Mouse (Mus musculus) forebrain, embryonic 14.5 days (tissue): ENCODE results near the gene Pde6g. TPM values are rescaled to one million over a fixed set of nuclear protein-coding genes. Genes with fewer than 3 reads are reported as not detected.
A peak's percentile ranks its signal among the peaks of the same experiment; 100 is the strongest.

Experiments
- ATAC-seq: fragments of 200-750 bp; cut with Nextera tagmentation; 2 replicates; pipeline ENCODE4 v1.8.0; 2017; ENCODE audit warnings: mild to moderate bottlenecking, moderate library complexity
- DNase-seq: peaks from one replicate; pipeline ENCODE4 v3.0.0-alpha.2; 2015; ENCODE audit warnings: low spot score
- H3K27ac ChIP-seq: fragments of 300-500 bp; sonication (generic); 2 replicates; pipeline ENCODE4 v1.5.1; 2014; ENCODE audit warnings: low read depth, mild to moderate bottlenecking, control low read depth, low read length, moderate library complexity
- H3K27me3 ChIP-seq: fragments of 300-500 bp; sonication (generic); replicated peaks from 2 replicates; pipeline ENCODE4 v1.6.1; 2014; ENCODE audit warnings: low read length, control low read depth, mixed read lengths; ENCODE audit not compliant: control insufficient read depth, insufficient read depth
- H3K36me3 ChIP-seq: fragments of 300-500 bp; sonication (generic); 2 replicates; pipeline ENCODE4 v1.6.1; 2014; ENCODE audit warnings: low read length, control low read depth; ENCODE audit not compliant: control insufficient read depth, insufficient read depth
- H3K4me1 ChIP-seq: fragments of 300-500 bp; sonication (generic); 2 replicates; pipeline ENCODE4 v1.6.1; 2014; ENCODE audit warnings: antibody characterized with exemption, low read length, control low read depth; ENCODE audit not compliant: control insufficient read depth, insufficient read depth
- H3K4me2 ChIP-seq: fragments of 300-500 bp; sonication (generic); 2 replicates; pipeline ENCODE4 v1.6.1; 2014; ENCODE audit warnings: mild to moderate bottlenecking, control low read depth, low read length
- H3K4me3 ChIP-seq: fragments of 300-500 bp; sonication (generic); 2 replicates; pipeline ENCODE4 v1.5.1; 2014; ENCODE audit warnings: low read depth, low read length, control low read depth
- H3K9ac ChIP-seq: fragments of 300-500 bp; sonication (generic); 2 replicates; pipeline ENCODE4 v1.6.1; 2014; ENCODE audit warnings: mild to moderate bottlenecking, low read length, control low read depth, moderate library complexity
- H3K9me3 ChIP-seq: fragments of 300-500 bp; sonication (generic); replicated peaks from 2 replicates; pipeline ENCODE4 v1.6.1; 2016; ENCODE audit warnings: low read length, control low read depth, mixed read lengths; ENCODE audit not compliant: control insufficient read depth
- WGBS: fragments of 180-500 bp; shearing (Covaris S2); extraction: QIAGEN DNeasy Blood & Tissue Kit; methylation state at CpG from one replicate; pipeline ENCODE4 v1.1.7; 2014; 5-methylcytosine and 5-hydroxymethylcytosine counted together
- polyA plus RNA-seq: library from polyadenylated mRNA; unstranded; fragments of >200 nt; fragmentation: Nextera tagmentation; extraction: Ambion mirVana; gene quantifications from 2 replicates; pipeline ENCODE4 v1.2.1, GENCODE M21; 2014

Gene Pde6g
- polyA plus RNA-seq, 1 experiment from 2014 or later: not detected

DNA sequence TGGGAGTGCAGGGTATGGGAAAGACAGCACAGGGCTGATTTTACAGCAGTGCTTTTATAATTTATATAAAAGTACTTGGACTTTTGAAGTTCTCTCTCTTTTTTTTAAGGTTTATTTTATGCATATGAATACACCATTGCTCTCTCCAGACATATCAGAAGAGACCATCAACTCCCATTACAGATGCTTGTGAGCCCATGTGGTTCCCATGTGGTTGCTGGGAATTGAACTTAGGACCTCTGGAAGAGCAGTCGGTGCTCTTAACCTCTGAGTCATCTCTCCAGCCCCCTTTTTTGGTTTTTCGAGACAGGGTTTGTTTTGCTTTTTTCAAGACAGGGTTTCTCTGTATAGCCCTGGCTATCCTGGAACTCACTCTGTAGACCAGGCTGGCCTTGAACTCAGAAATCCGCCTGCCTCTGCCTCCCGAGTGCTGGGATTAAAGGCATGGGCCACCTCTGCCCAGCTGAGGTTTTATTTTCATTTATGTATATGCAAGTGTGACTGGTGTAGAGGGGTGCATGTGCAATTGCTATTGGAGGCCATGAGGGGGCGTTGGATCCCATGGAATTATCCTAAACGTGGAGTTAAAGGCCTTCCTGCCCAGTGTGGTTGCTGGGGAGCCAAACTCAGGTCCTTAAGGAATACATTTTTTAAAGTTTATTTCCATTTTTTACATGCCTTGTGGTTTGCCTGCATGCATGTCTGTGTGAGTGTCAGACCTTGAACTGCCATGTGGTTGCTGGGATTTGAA lies 5.7 kb upstream of the Pde6g start:
- Histone ChIP-seq H3K4me2 (peak overlapping the region; percentile 78), H3K9me3 (no peaks in the 10 kb centered on the region), H3K4me3 (peak overlapping the region; percentile 82), H3K27ac (no peak overlapping the region), H3K36me3 (peaks cover 47% of the 10 kb centered on the region), H3K27me3 (no peaks in the 10 kb centered on the region), H3K9ac (peak overlapping the region; percentile 97), H3K4me1 (peaks cover 3% of the 10 kb centered on the region; the same call in 1 of the 2 replicates)
- DNase-seq (no peak), ATAC-seq (no peak)
- WGBS: 74% methylated on average over 6 of the region's 6 CpGs

DNA sequence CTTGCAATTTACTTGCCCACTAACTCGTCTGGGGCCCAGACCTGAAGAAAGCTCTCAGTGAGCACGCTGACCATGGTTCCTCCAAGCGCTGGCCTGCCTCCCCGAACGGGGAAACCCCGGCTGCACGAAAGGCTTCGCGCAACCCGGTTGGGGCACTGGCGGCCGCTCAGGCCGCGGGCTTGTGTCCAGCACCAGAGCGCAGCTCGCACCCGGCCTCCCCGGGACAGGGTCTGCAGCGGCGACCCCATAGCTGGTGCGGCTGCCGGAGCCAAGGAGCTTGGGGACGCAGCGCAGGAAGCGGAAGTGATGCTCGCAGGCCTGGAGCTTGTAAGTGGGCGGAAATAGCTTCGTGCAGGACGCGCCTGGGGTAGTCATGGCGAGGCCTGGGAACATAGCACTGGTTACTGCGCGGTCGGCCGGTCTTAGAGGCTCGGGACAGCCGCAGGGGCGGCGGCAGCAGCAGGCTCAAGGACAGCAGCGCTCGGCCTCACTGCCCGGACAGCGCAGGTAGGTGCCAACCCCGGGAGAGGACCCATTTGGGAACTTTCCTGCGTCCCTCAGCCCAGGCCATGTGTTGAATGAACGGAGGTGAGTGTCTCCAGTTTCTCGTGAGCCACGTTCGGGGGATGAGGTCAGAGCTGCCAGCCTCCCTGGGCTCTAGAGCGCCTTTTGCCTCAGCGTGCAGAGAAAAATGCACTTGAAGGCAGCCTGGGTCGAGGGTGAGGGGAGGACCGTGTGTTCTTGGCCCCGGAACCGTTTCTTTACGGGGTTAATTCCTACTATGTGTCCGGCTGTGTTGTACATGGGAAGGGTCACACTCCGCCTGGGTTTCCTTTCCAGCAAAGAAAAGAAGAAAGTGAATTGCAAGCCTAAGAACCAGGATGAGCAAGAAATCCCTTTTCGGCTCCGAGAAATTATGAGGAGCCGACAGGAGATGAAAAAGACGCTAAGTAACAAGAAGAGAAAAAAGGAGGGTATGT lies 4.8 kb upstream of the Pde6g start, which contains the start of the genes Oxld1 and Ccdc137:
Oxld1 (minus strand) TSS at position 297 of the 980 bp plus-strand sequence.
Ccdc137 (plus strand) TSS at position 344 of the 980 bp plus-strand sequence.
- Histone ChIP-seq H3K9me3 (no peaks in the 10 kb centered on the region), H3K9ac (peak within 1 kb of the TSS; percentile 97), H3K27ac (peak within 1 kb of the TSS; percentile 63; the same call in 1 of the 2 replicates), H3K4me1 (peaks cover 3% of the 10 kb centered on the region; the same call in 1 of the 2 replicates), H3K36me3 (peaks cover 37% of the 10 kb centered on the region), H3K4me3 (peak within 1 kb of the TSS; percentile 82), H3K27me3 (no peaks in the 10 kb centered on the region), H3K4me2 (peak within 1 kb of the TSS; percentile 78)
- 5% methylated on average over 58 of the region's 62 CpGs for WGBS
- ATAC-seq: peak; percentile 93
- DNase-seq: peak; percentile 91

DNA sequence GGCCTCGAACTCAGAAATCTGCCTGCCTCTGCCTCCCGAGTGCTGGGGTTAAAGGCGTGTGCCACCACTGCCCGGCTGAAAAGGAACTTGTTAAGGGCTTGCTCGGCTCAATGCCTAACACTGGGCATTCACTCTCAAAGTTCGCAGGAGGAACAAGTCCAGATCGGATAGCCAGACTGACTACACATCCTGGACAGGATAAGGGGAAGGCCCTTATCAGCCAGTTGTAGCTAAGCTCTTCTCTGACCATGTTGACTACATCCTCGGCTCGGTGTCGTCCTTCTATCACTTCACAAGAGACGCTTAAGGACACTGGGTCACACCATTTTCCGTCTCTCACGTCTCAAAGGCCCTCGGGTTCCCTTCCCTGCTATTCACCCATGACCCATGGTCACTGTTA lies 4.1 kb upstream of the Pde6g start:
- Histone ChIP-seq H3K9ac (peak overlapping the region; percentile 97), H3K4me2 (peak overlapping the region; percentile 78), H3K27me3 (no peaks in the 10 kb centered on the region), H3K36me3 (peaks cover 30% of the 10 kb centered on the region), H3K27ac (peak overlapping the region; percentile 63; the same call in 1 of the 2 replicates), H3K4me1 (peaks cover 3% of the 10 kb centered on the region; the same call in 1 of the 2 replicates), H3K4me3 (peak overlapping the region; percentile 82), H3K9me3 (no peaks in the 10 kb centered on the region)
- WGBS: 37% methylated on average over 14 of the region's 14 CpGs
- peak; percentile 8; the same call in 1 of the 2 replicates for ATAC-seq
- no peak for DNase-seq

DNA sequence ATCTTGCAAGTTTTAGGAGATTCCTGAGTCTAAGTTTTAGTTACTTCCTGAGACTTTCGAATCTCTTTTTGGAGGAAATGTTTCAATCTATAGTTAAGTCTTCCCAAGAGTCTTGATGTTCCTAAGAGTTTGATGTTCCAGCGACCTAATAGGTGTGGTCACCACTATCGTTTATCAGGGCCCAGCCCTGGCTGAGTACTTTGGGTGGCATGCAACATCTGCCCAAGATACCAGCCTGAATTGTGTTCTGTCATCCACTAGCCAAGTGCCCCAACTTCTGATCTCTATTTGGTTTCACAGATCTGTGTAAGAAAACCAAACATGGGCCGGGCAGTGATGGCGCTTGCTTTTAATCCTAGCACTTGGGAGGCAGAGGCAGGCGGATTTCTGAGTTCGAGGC lies 2.1 kb upstream of the Pde6g start:
- 97% methylated on average over 7 of the region's 7 CpGs for WGBS
- peaks cover 3% of the 10 kb centered on the region; the same call in 1 of the 2 replicates for H3K4me1 ChIP-seq
- no peaks in the 10 kb centered on the region for H3K9me3 ChIP-seq

DNA sequence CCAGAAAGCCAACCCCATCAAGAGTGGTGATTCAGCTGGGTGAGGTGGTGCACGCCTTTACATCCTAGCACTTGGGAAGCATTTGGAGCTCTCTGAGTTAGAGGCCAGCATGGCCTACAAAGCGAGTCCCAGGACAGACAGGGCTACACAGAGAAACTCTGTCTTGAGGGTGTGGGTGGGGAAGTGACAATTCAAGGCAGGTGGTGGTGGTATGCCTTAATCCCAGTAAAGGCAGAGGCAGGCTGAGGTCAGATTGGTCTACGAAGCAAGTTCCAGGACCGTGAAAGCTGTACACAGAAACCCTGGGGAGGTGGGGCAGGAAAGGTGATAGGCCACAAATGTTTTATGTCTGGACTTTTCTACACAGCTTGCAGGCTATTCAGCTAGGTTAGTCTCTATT lies 1.7 kb upstream of the Pde6g start:
- no peak overlapping the region for H3K4me2 ChIP-seq
- H3K27me3 ChIP-seq: no peaks in the 10 kb centered on the region
- peaks cover 3% of the 10 kb centered on the region; the same call in 1 of the 2 replicates for H3K4me1 ChIP-seq
- ATAC-seq (no peak), DNase-seq (no peak)
- no peak overlapping the region for H3K9ac ChIP-seq
- 93% methylated on average over 4 of the region's 4 CpGs for WGBS
- H3K27ac ChIP-seq: no peak overlapping the region
- H3K36me3 ChIP-seq: peaks cover 8% of the 10 kb centered on the region
- no peak overlapping the region for H3K4me3 ChIP-seq
- H3K9me3 ChIP-seq: no peaks in the 10 kb centered on the region

More for the DNA sequence above, 2.1 kb upstream of the Pde6g start:
- no peak overlapping the region for H3K4me3 ChIP-seq
- no peak for ATAC-seq
- H3K4me2 ChIP-seq: no peak overlapping the region
- no peak overlapping the region for H3K27ac ChIP-seq
- H3K9ac ChIP-seq: no peak overlapping the region
- H3K36me3 ChIP-seq: peaks cover 12% of the 10 kb centered on the region
- no peak for DNase-seq
- H3K27me3 ChIP-seq: no peaks in the 10 kb centered on the region

DNA sequence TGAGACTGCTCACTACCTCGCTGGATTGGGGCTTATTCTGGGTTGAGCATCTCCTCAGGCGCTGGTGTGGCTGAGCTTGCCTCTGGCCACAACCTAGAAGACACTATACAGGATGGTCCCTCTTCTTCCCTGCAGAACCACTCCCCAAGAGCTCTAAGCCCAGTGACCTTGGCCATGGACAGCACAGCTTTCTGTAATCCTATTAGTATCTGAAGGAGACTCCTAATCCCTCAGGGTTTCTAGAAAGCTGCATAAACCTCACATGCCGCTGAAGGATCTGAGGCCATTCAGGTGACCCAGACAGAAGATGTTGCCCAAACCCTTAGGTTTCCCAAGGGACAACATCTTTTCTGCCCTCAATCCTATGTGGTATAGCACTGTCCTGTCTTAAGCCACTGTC lies 1.1 kb downstream of the Pde6g start:
- Histone ChIP-seq H3K4me1 (no peaks in the 10 kb centered on the region), H3K9ac (no peak overlapping the region), H3K4me2 (no peak overlapping the region), H3K36me3 (0 out of 2 replicates have a peak, but pooled peaks cover 2% of the 10 kb centered on the region), H3K27me3 (no peaks in the 10 kb centered on the region), H3K27ac (no peak overlapping the region), H3K4me3 (no peak overlapping the region), H3K9me3 (no peaks in the 10 kb centered on the region)
- WGBS: 66% methylated on average over 3 of the region's 3 CpGs
- ATAC-seq (no peak), DNase-seq (no peak)

DNA sequence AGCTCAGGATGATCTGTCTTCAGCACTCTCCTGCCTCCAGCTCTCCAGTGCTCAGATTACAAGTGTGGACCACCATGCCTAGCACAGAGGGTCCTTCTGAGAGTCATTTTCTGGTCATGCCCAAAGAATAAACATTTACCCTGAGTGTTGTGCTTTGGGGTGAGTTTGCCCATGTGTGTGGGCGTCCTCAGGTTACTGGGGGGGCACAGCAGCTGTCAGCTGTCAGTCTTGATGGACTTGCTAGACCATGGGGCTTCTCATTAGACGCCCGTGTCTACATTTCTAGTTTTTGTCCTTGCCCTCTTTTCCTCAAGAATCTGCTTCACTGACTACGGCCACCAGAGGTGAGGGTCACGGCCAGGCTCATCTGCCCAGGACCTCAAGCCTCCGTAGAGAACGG lies 6.1 kb downstream of the Pde6g start:
- no peak for ATAC-seq
- Histone ChIP-seq H3K36me3 (no peaks in the 10 kb centered on the region), H3K27me3 (no peaks in the 10 kb centered on the region), H3K9me3 (no peaks in the 10 kb centered on the region), H3K4me1 (no peaks in the 10 kb centered on the region), H3K9ac (no peak overlapping the region), H3K27ac (no peak overlapping the region), H3K4me2 (no peak overlapping the region), H3K4me3 (no peak overlapping the region)
- 79% methylated on average over 7 of the region's 7 CpGs for WGBS
- no peak for DNase-seq

DNA sequence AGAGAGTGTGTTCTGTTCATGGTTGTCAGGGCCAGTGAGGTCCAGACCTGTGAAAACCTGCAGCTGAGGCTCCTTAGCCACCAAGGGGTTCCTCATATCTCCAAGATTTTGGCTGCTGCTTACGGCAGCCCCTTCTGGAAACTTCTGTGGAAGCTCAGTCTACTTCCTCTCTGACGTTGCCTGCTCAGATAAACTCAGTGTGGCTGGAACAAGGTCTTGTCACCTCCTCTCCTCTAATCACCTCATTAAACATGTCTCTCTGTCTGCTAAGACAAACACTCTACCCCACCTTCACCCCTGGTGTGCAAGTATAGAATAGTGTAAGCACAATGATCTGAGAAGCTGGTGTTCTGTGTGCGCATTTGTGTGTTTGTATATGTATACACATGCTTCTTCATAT lies 7.8 kb downstream of the Pde6g start:
- no peak for DNase-seq
- Histone ChIP-seq H3K36me3 (no peaks in the 10 kb centered on the region), H3K27ac (no peak overlapping the region), H3K4me2 (no peak overlapping the region), H3K4me3 (no peak overlapping the region), H3K27me3 (no peaks in the 10 kb centered on the region), H3K9me3 (no peaks in the 10 kb centered on the region), H3K4me1 (no peaks in the 10 kb centered on the region), H3K9ac (no peak overlapping the region)
- 70% methylated on average over 3 of the region's 3 CpGs for WGBS
- no peak for ATAC-seq
